Mouse (Mus musculus) erythroblast, embryonic 14.5 days (primary cell): ENCODE data around the gene BC049352.

ENCODE experiments used
- GATA1 ChIP-seq: IDR thresholded peaks from 2 replicates; pipeline ENCODE4 v1.6.1; 2012; ENCODE audit warnings: low read length, inconsistent platforms, mixed read lengths
- TAL1 ChIP-seq: IDR thresholded peaks from 3 replicates; pipeline ENCODE4 v1.6.1; 2012; ENCODE audit warnings: low read length, inconsistent platforms, mixed read lengths

- TF ChIP-seq GATA1 (no peak), TAL1 (no peak)
Measured at GRCm38 (mm10) chr9:45196125-45196830, 14.5 kb downstream of the BC049352 start.
